Mouse (Mus musculus): ENCODE data around the gene Wfdc2. TPM values are rescaled to one million over a fixed set of nuclear protein-coding genes. Genes with fewer than 3 reads are reported as not detected.
A peak's percentile ranks its signal among the peaks of the same experiment; 100 is the strongest.
"Not testable (repeated sequence)": the region's sequence is repeated elsewhere in the genome, so short reads cannot be mapped to it uniquely, and the experiment has no call there.

Wfdc2 gene
- polyA plus RNA-seq, 1 experiment = 0.51 TPM

GRCm38 (mm10) chr2:164592014-164592413 is 29.8 kb downstream of the Wfdc2 start:
- Histone ChIP-seq H3K4me3 (ENCODE audit: control insufficient read depth, low read depth, low read length) (no peak overlapping the region), H3K27me3 (ENCODE audit: control insufficient read depth, insufficient read depth, low read length) (no peaks in the 10 kb centered on the region), H3K27ac (ENCODE audit: control insufficient read depth, insufficient read depth, low read depth, low read length) (peak overlapping the region; percentile 83), H3K4me1 (ENCODE audit: control insufficient read depth, insufficient read depth, low read length) (peaks cover 13% of the 10 kb centered on the region), H3K36me3 (ENCODE audit: control insufficient read depth, insufficient read depth, low read length) (no peaks in the 10 kb centered on the region)
- TF ChIP-seq POLR2A (IDR thresholded peaks at IDR 0.05; ENCODE audit: control insufficient read depth, low read depth, low read length) (no peak), CTCF (IDR thresholded peaks at IDR 0.05; ENCODE audit: control insufficient read depth, insufficient read depth, insufficient replicate concordance, low read depth, low read length) (peak; percentile 39; the same call in 1 of the 2 replicates)

GRCm38 (mm10) chr2:164593494-164593893 is 31.3 kb downstream of the Wfdc2 start, which contains the start of gene Eppin:
Gene Eppin (minus strand): TSS chr2:164593594.
- no peaks in the 10 kb centered on the region for H3K36me3 ChIP-seq (ENCODE audit: control insufficient read depth, insufficient read depth, low read length)
- peaks cover 13% of the 10 kb centered on the region for H3K4me1 ChIP-seq (ENCODE audit: control insufficient read depth, insufficient read depth, low read length)
- peak within 1 kb of the TSS; percentile 83 for H3K27ac ChIP-seq (ENCODE audit: control insufficient read depth, insufficient read depth, low read depth, low read length)
- TF ChIP-seq CTCF (IDR thresholded peaks at IDR 0.05; ENCODE audit: control insufficient read depth, insufficient read depth, insufficient replicate concordance, low read depth, low read length) (no peak), POLR2A (IDR thresholded peaks at IDR 0.05; ENCODE audit: control insufficient read depth, low read depth, low read length) (no peak)
- no peaks in the 10 kb centered on the region for H3K27me3 ChIP-seq (ENCODE audit: control insufficient read depth, insufficient read depth, low read length)
- no peak within 1 kb of the TSS for H3K4me3 ChIP-seq (ENCODE audit: control insufficient read depth, low read depth, low read length)

- Histone ChIP-seq H3K27ac (ENCODE audit: control insufficient read depth, insufficient read depth, low read depth, low read length) (no peak overlapping the region), H3K27me3 (ENCODE audit: control insufficient read depth, insufficient read depth, low read length) (no peaks in the 10 kb centered on the region), H3K4me1 (ENCODE audit: control insufficient read depth, insufficient read depth, low read length) (no peaks in the 10 kb centered on the region), H3K36me3 (ENCODE audit: control insufficient read depth, insufficient read depth, low read length) (no peaks in the 10 kb centered on the region), H3K4me3 (ENCODE audit: control insufficient read depth, low read depth, low read length) (no peak overlapping the region)
- TF ChIP-seq POLR2A (IDR thresholded peaks at IDR 0.05; ENCODE audit: control insufficient read depth, low read depth, low read length) = no peak
- peak; percentile 28; the same call in 1 of the 2 replicates for TF ChIP-seq CTCF (IDR thresholded peaks at IDR 0.05; ENCODE audit: control insufficient read depth, insufficient read depth, insufficient replicate concordance, low read depth, low read length)
These were observed 38.0 kb downstream of the Wfdc2 start for GRCm38 (mm10) chr2:164600179-164600578.

GRCm38 (mm10) chr2:164603482-164603881 is 41.3 kb downstream of the Wfdc2 start:
- TF ChIP-seq CTCF (IDR thresholded peaks at IDR 0.05; ENCODE audit: control insufficient read depth, insufficient read depth, insufficient replicate concordance, low read depth, low read length) (peak; percentile 69; the same call in 1 of the 2 replicates), POLR2A (IDR thresholded peaks at IDR 0.05; ENCODE audit: control insufficient read depth, low read depth, low read length) (no peak)
- H3K27ac ChIP-seq (ENCODE audit: control insufficient read depth, insufficient read depth, low read depth, low read length) = no peak overlapping the region
- H3K27me3 ChIP-seq (ENCODE audit: control insufficient read depth, insufficient read depth, low read length) = no peaks in the 10 kb centered on the region
- no peaks in the 10 kb centered on the region for H3K36me3 ChIP-seq (ENCODE audit: control insufficient read depth, insufficient read depth, low read length)
- H3K4me3 ChIP-seq (ENCODE audit: control insufficient read depth, low read depth, low read length) = no peak overlapping the region
- H3K4me1 ChIP-seq (ENCODE audit: control insufficient read depth, insufficient read depth, low read length) = no peaks in the 10 kb centered on the region

GRCm38 (mm10) chr2:164604411-164604810 is 42.2 kb downstream of the Wfdc2 start:
- Histone ChIP-seq H3K4me1 (ENCODE audit: control insufficient read depth, insufficient read depth, low read length) (no peaks in the 10 kb centered on the region), H3K27me3 (ENCODE audit: control insufficient read depth, insufficient read depth, low read length) (no peaks in the 10 kb centered on the region), H3K4me3 (ENCODE audit: control insufficient read depth, low read depth, low read length) (no peak overlapping the region), H3K36me3 (ENCODE audit: control insufficient read depth, insufficient read depth, low read length) (no peaks in the 10 kb centered on the region), H3K27ac (ENCODE audit: control insufficient read depth, insufficient read depth, low read depth, low read length) (no peak overlapping the region)
- no peak for TF ChIP-seq CTCF (IDR thresholded peaks at IDR 0.05; ENCODE audit: control insufficient read depth, insufficient read depth, insufficient replicate concordance, low read depth, low read length)

- H3K27me3 ChIP-seq (ENCODE audit: control insufficient read depth, insufficient read depth, low read length) = no peaks in the 10 kb centered on the region
- TF ChIP-seq CTCF (IDR thresholded peaks at IDR 0.05; ENCODE audit: control insufficient read depth, insufficient read depth, insufficient replicate concordance, low read depth, low read length) (no peak), POLR2A (IDR thresholded peaks at IDR 0.05; ENCODE audit: control insufficient read depth, low read depth, low read length) (no peak)
- H3K4me1 ChIP-seq (ENCODE audit: control insufficient read depth, insufficient read depth, low read length) = no peaks in the 10 kb centered on the region
- no peaks in the 10 kb centered on the region for H3K36me3 ChIP-seq (ENCODE audit: control insufficient read depth, insufficient read depth, low read length)
- no peak overlapping the region for H3K4me3 ChIP-seq (ENCODE audit: control insufficient read depth, low read depth, low read length)
- H3K27ac ChIP-seq (ENCODE audit: control insufficient read depth, insufficient read depth, low read depth, low read length) = no peak overlapping the region
These were observed 46.6 kb downstream of the Wfdc2 start for GRCm38 (mm10) chr2:164608781-164609180.

GRCm38 (mm10) chr2:164613471-164613870 is 51.3 kb downstream of the Wfdc2 start, which contains the start of the genes Wfdc6b and Wfdc8:
Gene Wfdc6b (plus strand): TSS chr2:164613522.
Gene Wfdc8 (minus strand): TSS chr2:164613626.
- not testable (repeated sequence) for H3K36me3 ChIP-seq (ENCODE audit: control insufficient read depth, insufficient read depth, low read length); H3K4me3 ChIP-seq (ENCODE audit: control insufficient read depth, low read depth, low read length); H3K27me3 ChIP-seq (ENCODE audit: control insufficient read depth, insufficient read depth, low read length); H3K27ac ChIP-seq (ENCODE audit: control insufficient read depth, insufficient read depth, low read depth, low read length); H3K4me1 ChIP-seq (ENCODE audit: control insufficient read depth, insufficient read depth, low read length)

- no peaks in the 10 kb centered on the region for H3K4me1 ChIP-seq (ENCODE audit: control insufficient read depth, insufficient read depth, low read length)
- no peak overlapping the region for H3K4me3 ChIP-seq (ENCODE audit: control insufficient read depth, low read depth, low read length)
- H3K27ac ChIP-seq (ENCODE audit: control insufficient read depth, insufficient read depth, low read depth, low read length) = no peak overlapping the region
- TF ChIP-seq POLR2A (IDR thresholded peaks at IDR 0.05; ENCODE audit: control insufficient read depth, low read depth, low read length) (no peak), CTCF (IDR thresholded peaks at IDR 0.05; ENCODE audit: control insufficient read depth, insufficient read depth, insufficient replicate concordance, low read depth, low read length) (no peak)
- no peaks in the 10 kb centered on the region for H3K27me3 ChIP-seq (ENCODE audit: control insufficient read depth, insufficient read depth, low read length)
- H3K36me3 ChIP-seq (ENCODE audit: control insufficient read depth, insufficient read depth, low read length) = no peaks in the 10 kb centered on the region
These were observed 53.2 kb downstream of the Wfdc2 start for GRCm38 (mm10) chr2:164615386-164615785.

Other genes starting within 250 kb of the Wfdc2 start
- not detected in 2 replicates for gene Svs6, start 245.7 kb upstream of the Wfdc2 start, polyA plus RNA-seq (2012; rRNA removed)
- gene Svs5, start 229.7 kb upstream of the Wfdc2 start, polyA plus RNA-seq (2012; rRNA removed) = 3.4 and 4.2 TPM in 2 replicates
- 2.2 and 2.8 TPM in 2 replicates for gene Slpi, start 173.3 kb upstream of the Wfdc2 start, polyA plus RNA-seq (2012; rRNA removed)
- 0.04 and 0.05 TPM in 2 replicates for gene Rbpjl, start 159.3 kb upstream of the Wfdc2 start, polyA plus RNA-seq (2012; rRNA removed)
- 0.19 and 0.26 TPM in 2 replicates for gene Matn4, start 157.3 kb upstream of the Wfdc2 start, polyA plus RNA-seq (2012; rRNA removed)
- gene Sdc4, start 118.5 kb upstream of the Wfdc2 start, polyA plus RNA-seq (2012; rRNA removed) = 12.2 and 16.6 TPM in 2 replicates
- gene Sys1, start 105.4 kb upstream of the Wfdc2 start, polyA plus RNA-seq (2012; rRNA removed) = 26.1 and 26.4 TPM in 2 replicates
- 5.0 and 5.6 TPM in 2 replicates for gene Gm20458, start 101.4 kb upstream of the Wfdc2 start, polyA plus RNA-seq (2012; rRNA removed)
- 97.8 and 104 TPM in 2 replicates for gene Trp53tg5, start 88.7 kb upstream of the Wfdc2 start, polyA plus RNA-seq (2012; rRNA removed)
- gene Dbndd2, start 76.3 kb upstream of the Wfdc2 start, polyA plus RNA-seq (2012; rRNA removed) = 16.5 and 17.0 TPM in 2 replicates
- 77.6 and 85.6 TPM in 2 replicates for gene Pigt, start 64.9 kb upstream of the Wfdc2 start, polyA plus RNA-seq (2012; rRNA removed)
- 37.5 TPM in 1 of 2 replicates, not detected in the other for gene Spint3, start 11.0 kb downstream of the Wfdc2 start, polyA plus RNA-seq (2012; rRNA removed)
- gene Wfdc6a, start 23.0 kb downstream of the Wfdc2 start, polyA plus RNA-seq (2012; rRNA removed) = 23.9 and 25.0 TPM in 2 replicates
- gene Eppin, start 31.2 kb downstream of the Wfdc2 start, polyA plus RNA-seq (2012; rRNA removed) = 52.4 and 70.8 TPM in 2 replicates
- 2.4 and 17.5 TPM in 2 replicates for gene Wfdc6b, start 51.1 kb downstream of the Wfdc2 start, polyA plus RNA-seq (2012; rRNA removed)
- 3.8 and 15.4 TPM in 2 replicates for gene Wfdc8, start 51.2 kb downstream of the Wfdc2 start, polyA plus RNA-seq (2012; rRNA removed)
- 0.12 and 33.5 TPM in 2 replicates for gene Wfdc16, start 76.4 kb downstream of the Wfdc2 start, polyA plus RNA-seq (2012; rRNA removed)
- 163 and 447 TPM in 2 replicates for gene Wfdc10, start 93.6 kb downstream of the Wfdc2 start, polyA plus RNA-seq (2012; rRNA removed)
- 0.48 and 29.2 TPM in 2 replicates for gene Wfdc9, start 94.2 kb downstream of the Wfdc2 start, polyA plus RNA-seq (2012; rRNA removed)
- gene Wfdc11, start 111.7 kb downstream of the Wfdc2 start, polyA plus RNA-seq (2012; rRNA removed) = 0.20 TPM in 1 of 2 replicates, not detected in the other
- gene Wfdc13, start 122.7 kb downstream of the Wfdc2 start, polyA plus RNA-seq (2012; rRNA removed) = 0.32 and 36.5 TPM in 2 replicates
- gene Spint4, start 136.1 kb downstream of the Wfdc2 start, polyA plus RNA-seq (2012; rRNA removed) = not detected in 2 replicates
- 0.69 and 0.93 TPM in 2 replicates for gene Spint5, start 152.9 kb downstream of the Wfdc2 start, polyA plus RNA-seq (2012; rRNA removed)
- gene Wfdc3, start 183.5 kb downstream of the Wfdc2 start, polyA plus RNA-seq (2012; rRNA removed) = 118 and 120 TPM in 2 replicates
- 32.4 and 43.1 TPM in 2 replicates for gene Dnttip1, start 183.6 kb downstream of the Wfdc2 start, polyA plus RNA-seq (2012; rRNA removed)
- gene Ube2c, start 207.5 kb downstream of the Wfdc2 start, polyA plus RNA-seq (2012; rRNA removed) = 57.7 and 60.0 TPM in 2 replicates
- gene Tnnc2, start 217.6 kb downstream of the Wfdc2 start, polyA plus RNA-seq (2012; rRNA removed) = 0.89 and 5.6 TPM in 2 replicates
- gene Snx21, start 223.4 kb downstream of the Wfdc2 start, polyA plus RNA-seq (2012; rRNA removed) = 9.7 and 11.9 TPM in 2 replicates
- gene Acot8, start 242.5 kb downstream of the Wfdc2 start, polyA plus RNA-seq (2012; rRNA removed) = 45.6 and 47.9 TPM in 2 replicates
- 18.0 and 19.5 TPM in 2 replicates for gene Zswim3, start 242.7 kb downstream of the Wfdc2 start, polyA plus RNA-seq (2012; rRNA removed)

All from testis, adult 2 months (tissue).